Mouse (Mus musculus) E14TG2a.4 (cell line): Measurements from ENCODE around the gene Abcg5.

Source experiments
- CTCF ChIP-seq: conservative IDR thresholded peaks from 2 replicates; pipeline ENCODE4 v1.5.1; 2014; ENCODE audit warnings: low read length
- NANOG ChIP-seq: IDR thresholded peaks from 2 replicates; pipeline ENCODE4 v1.6.1; 2014; ENCODE audit warnings: borderline replicate concordance, low read length, mixed read lengths
- POU5F1 ChIP-seq: IDR thresholded peaks from 2 replicates; pipeline ENCODE4 v1.6.1; 2014; ENCODE audit warnings: low read length, borderline replicate concordance

DNA sequence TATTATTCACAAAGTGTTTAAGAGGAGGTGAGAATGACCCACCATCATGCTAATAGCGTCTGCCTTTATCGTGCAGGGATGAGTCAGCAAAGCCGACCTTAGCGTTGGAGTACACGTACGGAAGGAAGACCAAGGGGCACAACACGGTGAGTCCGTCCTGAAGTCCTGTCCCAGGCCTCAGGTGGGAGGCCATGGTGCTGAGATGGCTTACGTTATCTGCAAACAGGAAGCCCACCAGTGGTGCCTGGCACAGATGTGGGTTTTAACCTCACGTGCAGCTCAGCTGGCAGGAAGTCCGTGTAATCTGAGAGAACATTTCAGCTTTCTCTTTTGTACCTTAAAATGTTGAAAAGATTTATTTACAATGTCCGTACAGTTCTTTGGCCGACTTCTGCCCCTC, 49.4 kb downstream of the Abcg5 start:
- TF ChIP-seq CTCF (no peak), NANOG (no peak), POU5F1 (no peak)
